Mouse (Mus musculus): ENCODE data around the gene Nemp1. TPM values are rescaled to one million over a fixed set of nuclear protein-coding genes. Genes with fewer than 3 reads are reported as not detected.

The Nemp1 gene
- polyA plus RNA-seq, 1 experiment from 2014 or later, result 9.0 TPM

DNA sequence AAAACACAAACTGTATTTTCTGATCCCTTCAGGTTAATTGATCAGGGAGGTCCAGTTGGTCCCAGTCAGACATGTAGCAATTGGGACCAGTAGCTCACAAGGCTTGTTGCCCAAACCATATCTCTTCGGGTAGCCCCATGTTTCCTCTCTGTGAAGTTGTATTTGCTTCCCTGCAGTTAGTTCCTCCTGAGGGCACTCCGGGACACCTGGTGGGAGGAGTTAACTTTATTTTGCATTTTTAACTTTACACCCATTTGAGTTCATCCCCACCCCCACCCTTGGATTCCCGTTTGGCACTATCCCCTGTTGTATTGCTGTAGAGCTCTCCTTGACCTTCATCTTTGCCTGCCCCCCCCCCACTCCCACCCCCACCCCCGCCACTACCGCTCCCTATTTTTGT lies 79.2 kb downstream of the Nemp1 start:
- Histone ChIP-seq H3K36me3 (peaks cover 81% of the 10 kb centered on the region), H3K27me3 (ENCODE audit: low read depth, poor library complexity, severe bottlenecking) (peaks cover 7% of the 10 kb centered on the region), H3K4me1 (peaks cover 32% of the 10 kb centered on the region), H3K9me3 (replicated peaks) (peaks cover 10% of the 10 kb centered on the region), H3K27ac (replicated peaks) (no peak overlapping the region), H3K4me3 (no peak overlapping the region)
- WGBS, result 91% methylated on average over 5 of the region's 5 CpGs
- DNase-seq (ENCODE audit: low spot score), result no peak

DNA sequence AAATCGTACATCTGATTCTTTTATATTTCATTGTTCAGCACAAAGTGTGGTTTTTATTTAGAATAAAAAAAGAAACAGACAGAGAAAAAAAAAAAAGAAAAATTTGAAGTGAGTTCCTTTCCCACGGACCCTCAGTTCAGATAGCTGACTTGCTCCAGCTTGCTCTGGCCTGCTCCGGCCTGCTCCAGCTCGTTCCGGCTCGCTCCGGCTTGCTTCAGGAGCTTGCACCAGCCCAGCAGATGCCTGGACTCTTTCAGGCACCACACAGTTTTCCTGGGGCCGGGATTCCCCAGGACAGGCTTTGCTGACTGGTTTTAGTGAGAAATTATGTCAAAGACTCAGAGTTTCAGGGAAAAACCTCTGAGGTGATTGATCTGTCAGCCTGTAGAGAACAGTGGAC lies 80.6 kb downstream of the Nemp1 start:
- Histone ChIP-seq H3K9me3 (replicated peaks) (peaks cover 10% of the 10 kb centered on the region), H3K27me3 (ENCODE audit: low read depth, poor library complexity, severe bottlenecking) (peaks cover 7% of the 10 kb centered on the region), H3K36me3 (peaks cover 68% of the 10 kb centered on the region), H3K4me1 (peaks cover 26% of the 10 kb centered on the region), H3K27ac (replicated peaks) (no peak overlapping the region), H3K4me3 (no peak overlapping the region)
- DNase-seq (ENCODE audit: low spot score), result no peak
- 96% methylated on average over 8 of the region's 8 CpGs for WGBS

DNA sequence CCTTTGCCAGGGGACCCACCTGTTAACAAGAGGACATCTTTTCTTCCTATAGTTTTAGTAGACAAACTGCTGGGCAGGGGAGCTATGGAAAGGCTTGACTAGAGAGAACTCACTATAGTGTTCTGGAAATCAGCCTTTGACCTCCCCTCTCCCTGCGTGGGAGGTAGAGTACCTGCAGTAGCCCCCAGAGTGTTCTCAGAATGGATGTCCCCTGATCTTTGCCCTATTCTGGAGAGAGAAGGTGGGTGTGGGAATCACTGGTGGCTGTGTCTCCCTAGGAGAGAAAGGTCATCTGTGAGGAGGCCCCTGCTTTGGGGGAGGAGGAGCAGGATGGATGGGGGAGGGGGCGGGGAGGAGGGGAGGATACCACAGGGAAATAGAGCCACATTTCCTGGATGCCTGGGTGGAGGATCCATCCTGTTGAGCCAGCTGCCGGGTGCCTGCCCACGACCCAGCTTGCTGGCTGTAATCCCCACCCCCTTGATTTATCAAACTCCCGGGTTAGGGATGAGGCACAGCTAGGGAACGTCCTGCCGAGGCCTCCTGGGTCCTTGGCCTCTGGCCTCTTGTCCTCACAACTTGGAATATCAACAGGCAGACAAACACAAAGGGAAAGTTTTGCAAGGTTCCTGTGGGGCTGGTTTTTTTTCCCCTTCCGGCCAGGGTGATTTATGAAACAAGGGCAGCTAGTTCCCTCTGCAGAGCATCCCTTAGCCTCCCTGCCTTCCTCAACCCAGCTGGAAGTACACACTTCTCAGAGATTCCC lies 82.3 kb downstream of the Nemp1 start:
- peak overlapping the region; percentile 28; the same call in 1 of the 2 replicates for H3K27ac ChIP-seq (replicated peaks)
- H3K4me1 ChIP-seq, result peaks cover 26% of the 10 kb centered on the region

DNA sequence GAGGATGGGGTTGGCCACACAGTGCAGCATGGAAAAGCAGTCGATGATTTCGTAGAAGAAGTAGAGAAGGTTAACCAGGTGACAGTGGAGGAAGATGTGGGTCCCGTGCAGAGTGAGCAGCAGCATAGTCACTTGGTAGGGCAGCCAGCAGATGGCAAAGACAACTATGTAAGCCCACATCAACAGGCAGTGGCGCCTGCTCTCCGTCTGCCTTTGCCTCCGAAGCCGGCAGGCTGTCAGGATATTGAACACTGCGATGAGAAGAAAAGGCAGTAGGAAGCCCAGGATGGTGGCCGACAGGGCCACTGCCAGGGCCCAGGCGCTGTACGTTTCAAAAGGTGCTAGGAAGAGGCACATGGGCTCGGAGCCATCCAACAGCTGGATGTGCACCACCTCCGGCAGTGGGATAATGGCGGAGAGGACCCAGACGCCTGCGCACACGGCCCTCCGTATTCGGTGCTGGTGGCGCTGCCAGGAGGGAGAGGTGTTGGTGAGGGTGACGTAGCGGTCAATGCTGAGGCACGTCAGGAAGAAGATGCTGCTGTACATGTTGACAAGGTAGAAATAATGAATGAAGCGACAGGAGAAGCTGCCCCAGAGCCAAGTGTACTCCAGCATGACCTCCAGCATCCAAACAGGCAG lies 83.6 kb downstream of the Nemp1 start:
- 53% methylated on average over 24 of the region's 24 CpGs for WGBS
- Histone ChIP-seq H3K27me3 (ENCODE audit: low read depth, poor library complexity, severe bottlenecking) (peaks cover 7% of the 10 kb centered on the region), H3K9me3 (replicated peaks) (no peaks in the 10 kb centered on the region), H3K4me1 (peaks cover 26% of the 10 kb centered on the region), H3K4me3 (peak overlapping the region; percentile 33), H3K36me3 (peaks cover 39% of the 10 kb centered on the region), H3K27ac (replicated peaks) (peak overlapping the region; percentile 38)
- no peak for DNase-seq (ENCODE audit: low spot score)

More for the DNA sequence above, 82.3 kb downstream of the Nemp1 start:
- WGBS, result 8% methylated on average over 7 of the region's 8 CpGs
- Histone ChIP-seq H3K36me3 (peaks cover 50% of the 10 kb centered on the region), H3K4me3 (no peak overlapping the region), H3K9me3 (replicated peaks) (no peaks in the 10 kb centered on the region), H3K27me3 (ENCODE audit: low read depth, poor library complexity, severe bottlenecking) (peaks cover 7% of the 10 kb centered on the region)
- DNase-seq (ENCODE audit: low spot score), result peak; percentile 22

Other genes starting within 250 kb of the Nemp1 start
- 0.52 and 0.62 TPM in 2 replicates for gene Stac3, start 165.2 kb upstream of the Nemp1 start, polyA plus RNA-seq (2016; fragmentation: Nextera tagmentation; extraction: Ambion mirVana)
- 5.2 and 5.8 TPM in 2 replicates for gene Ndufa4l2, start 151.9 kb upstream of the Nemp1 start, polyA plus RNA-seq (2016; fragmentation: Nextera tagmentation; extraction: Ambion mirVana)
- gene Shmt2, start 144.5 kb upstream of the Nemp1 start, polyA plus RNA-seq (2016; fragmentation: Nextera tagmentation; extraction: Ambion mirVana), result 107 and 121 TPM in 2 replicates
- 19.4 and 27.2 TPM in 2 replicates for gene Nxph4, start 132.3 kb upstream of the Nemp1 start, polyA plus RNA-seq (2016; fragmentation: Nextera tagmentation; extraction: Ambion mirVana)
- gene Lrp1, start 45.8 kb upstream of the Nemp1 start, polyA plus RNA-seq (2016; fragmentation: Nextera tagmentation; extraction: Ambion mirVana), result 54.9 and 69.8 TPM in 2 replicates
- gene Stat6, start 23.9 kb upstream of the Nemp1 start, polyA plus RNA-seq (2016; fragmentation: Nextera tagmentation; extraction: Ambion mirVana), result 8.2 and 8.9 TPM in 2 replicates
- gene Nab2, start 1.7 kb downstream of the Nemp1 start, polyA plus RNA-seq (2016; fragmentation: Nextera tagmentation; extraction: Ambion mirVana), result 3.9 and 4.4 TPM in 2 replicates
- gene Myo1a, start 38.3 kb downstream of the Nemp1 start, polyA plus RNA-seq (2016; fragmentation: Nextera tagmentation; extraction: Ambion mirVana), result 0.41 and 0.69 TPM in 2 replicates
- gene Tac2, start 57.6 kb downstream of the Nemp1 start, polyA plus RNA-seq (2016; fragmentation: Nextera tagmentation; extraction: Ambion mirVana), result not detected in 2 replicates
- 4.3 and 4.7 TPM in 2 replicates for gene Zbtb39, start 72.6 kb downstream of the Nemp1 start, polyA plus RNA-seq (2016; fragmentation: Nextera tagmentation; extraction: Ambion mirVana)
- gene Gpr182, start 84.8 kb downstream of the Nemp1 start, polyA plus RNA-seq (2016; fragmentation: Nextera tagmentation; extraction: Ambion mirVana), result 0.32 and 0.40 TPM in 2 replicates
- 0.02 and 0.04 TPM in 2 replicates for gene Rdh1, start 92.8 kb downstream of the Nemp1 start, polyA plus RNA-seq (2016; fragmentation: Nextera tagmentation; extraction: Ambion mirVana)
- not detected in 2 replicates for gene Rdh16f1, start 92.9 kb downstream of the Nemp1 start, polyA plus RNA-seq (2016; fragmentation: Nextera tagmentation; extraction: Ambion mirVana)
- 0.11 and 0.12 TPM in 2 replicates for gene Rdh9, start 109.5 kb downstream of the Nemp1 start, polyA plus RNA-seq (2016; fragmentation: Nextera tagmentation; extraction: Ambion mirVana)
- not detected in 2 replicates for gene Rdh16, start 134.3 kb downstream of the Nemp1 start, polyA plus RNA-seq (2016; fragmentation: Nextera tagmentation; extraction: Ambion mirVana)
- gene Rdh19, start 183.0 kb downstream of the Nemp1 start, polyA plus RNA-seq (2016; fragmentation: Nextera tagmentation; extraction: Ambion mirVana), result not detected in 2 replicates
- gene Rdh16f2, start 199.6 kb downstream of the Nemp1 start, polyA plus RNA-seq (2016; fragmentation: Nextera tagmentation; extraction: Ambion mirVana), result not detected in 2 replicates
- gene Rdh7, start 221.9 kb downstream of the Nemp1 start, polyA plus RNA-seq (2016; fragmentation: Nextera tagmentation; extraction: Ambion mirVana), result not detected in 2 replicates
- gene Sdr9c7, start 231.6 kb downstream of the Nemp1 start, polyA plus RNA-seq (2016; fragmentation: Nextera tagmentation; extraction: Ambion mirVana), result not detected in 2 replicates